ENCODE assay signal across 8 mouse cellular contexts in genomic region chr16:26104274-26104673, GRCm38 (mm10). TPM values are rescaled to one million over a fixed set of nuclear protein-coding genes. Genes with fewer than 3 reads are reported as not detected.
A peak's percentile ranks its signal among the peaks of the same experiment; 100 is the strongest.
DNase-seq lines count a peak whose midpoint lies in the region; ATAC-seq and TF ChIP-seq lines count a peak whose summit lies in the region.

No protein-coding gene starts in this region.

- peak overlapping the region; percentile 76 for H3K4me2 ChIP-seq in heart, embryonic 14.5 days (ENCODE audit: low read length)
- 0 out of 2 replicates have a peak overlapping the region, but pooled peaks have one; percentile 95 for H3K4me2 ChIP-seq in forebrain, embryonic 15.5 days (replicated peaks)
- peak overlapping the region; percentile 71 for H3K4me2 ChIP-seq in liver, postnatal 0 days (ENCODE audit: low read depth, low read length)

- intact Hi-C loops in gastrocnemius, postnatal 36 days (cut with DNase I): loop anchor here (10.0 kb wide), 2 partner anchors 49 to 139 kb away; no protein-coding TSS in a partner anchor

- ATAC-seq in heart, embryonic 14.5 days (ENCODE audit: insufficient number of reproducible peaks, insufficient read depth, low FRiP score, low read depth): no peak
- no peak for ATAC-seq in forebrain, embryonic 15.5 days (replicated peaks)
- ATAC-seq in liver, postnatal 0 days: no peak

- H3K4me1 ChIP-seq in heart, embryonic 14.5 days (ENCODE audit: control insufficient read depth in 2 of 2, insufficient read depth in 2 of 2, low read length in 2 of 2): peaks cover 6 to 28% of the 10 kb centered on the region in 2 experiments
- H3K4me1 ChIP-seq in brown adipose tissue, adult 24 weeks (ENCODE audit: control insufficient read depth, insufficient read depth, insufficient read length, low read length): no peaks in the 10 kb centered on the region
- H3K4me1 ChIP-seq in forebrain, embryonic 15.5 days: peaks cover 14% of the 10 kb centered on the region
- H3K4me1 ChIP-seq in liver, postnatal 0 days (ENCODE audit: insufficient read depth): 0 out of 2 replicates have a peak, but pooled peaks cover 4% of the 10 kb centered on the region

- DNase-seq in heart, adult 18-20 months: no peak
- no peak for DNase-seq in liver, postnatal 0 days
- no peak for DNase-seq in adrenal gland, postnatal 10 days
- DNase-seq in c-Kit-positive CD71-positive TER-119-positive erythroid progenitor cells, embryonic 14.5 days (ENCODE audit: low spot score): no peak
- no peak for DNase-seq in gastrocnemius, postnatal 36 days

- no peak for TF ChIP-seq EP300 in liver, postnatal 0 days (IDR thresholded peaks at IDR 0.05; ENCODE audit: low read depth)

- WGBS in heart, embryonic 14.5 days: 12% methylated on average over 4 of the region's 4 CpGs
- 48% methylated on average over 4 of the region's 4 CpGs for WGBS in forebrain, embryonic 15.5 days
- WGBS in liver, postnatal 0 days (ENCODE audit: insufficient replicate concordance): 40% methylated on average over 4 of the region's 4 CpGs

- peak overlapping the region; percentile 72 to 78 for H3K4me3 ChIP-seq in heart, embryonic 14.5 days (ENCODE audit: control insufficient read depth in 1 of 2, insufficient read depth in 1 of 2, low read depth in 1 of 2, low read length in 2 of 2)
- H3K4me3 ChIP-seq in brown adipose tissue, adult 24 weeks (ENCODE audit: insufficient read depth, low read depth, low read length): peak overlapping the region; percentile 10; the same call in 1 of the 2 replicates
- H3K4me3 ChIP-seq in forebrain, embryonic 15.5 days: no peak overlapping the region
- H3K4me3 ChIP-seq in liver, postnatal 0 days (ENCODE audit: low read depth, low read length): peak overlapping the region; percentile 52; the same call in 1 of the 2 replicates

- TF ChIP-seq CTCF in liver, postnatal 0 days (IDR thresholded peaks at IDR 0.05; ENCODE audit: low read depth): no peak

- peak overlapping the region; percentile 81 for H3K9ac ChIP-seq in heart, embryonic 14.5 days (ENCODE audit: low read length)
- H3K9ac ChIP-seq in forebrain, embryonic 15.5 days (replicated peaks): no peak overlapping the region
- H3K9ac ChIP-seq in liver, postnatal 0 days (replicated peaks): no peak overlapping the region

- H3K9me3 ChIP-seq in heart, embryonic 14.5 days (ENCODE audit: control insufficient read depth, low read length): no peaks in the 10 kb centered on the region
- no peaks in the 10 kb centered on the region for H3K9me3 ChIP-seq in forebrain, embryonic 15.5 days
- H3K9me3 ChIP-seq in liver, postnatal 0 days (ENCODE audit: low read length): no peaks in the 10 kb centered on the region

- H3K27ac ChIP-seq in heart, embryonic 14.5 days (replicated peaks in 1 of 2; ENCODE audit: control insufficient read depth in 1 of 2, insufficient read depth in 1 of 2, low read depth in 2 of 2, low read length in 2 of 2): peak overlapping the region; percentile 7 to 81; a peak in 2 of 4 replicates
- H3K27ac ChIP-seq in brown adipose tissue, adult 24 weeks (replicated peaks; ENCODE audit: low read depth, low read length): no peak overlapping the region
- no peak overlapping the region for H3K27ac ChIP-seq in forebrain, embryonic 15.5 days (replicated peaks)
- no peak overlapping the region for H3K27ac ChIP-seq in liver, postnatal 0 days (ENCODE audit: low read depth)

- no peaks in the 10 kb centered on the region for H3K36me3 ChIP-seq in heart, embryonic 14.5 days (ENCODE audit: control insufficient read depth, insufficient read depth, low read length)
- no peaks in the 10 kb centered on the region for H3K36me3 ChIP-seq in forebrain, embryonic 15.5 days
- no peaks in the 10 kb centered on the region for H3K36me3 ChIP-seq in liver, postnatal 0 days (replicated peaks; ENCODE audit: insufficient read depth, low read length)

- no peaks in the 10 kb centered on the region for H3K27me3 ChIP-seq in heart, embryonic 14.5 days (ENCODE audit: control insufficient read depth, insufficient read depth, low read length)
- 0 out of 2 replicates have a peak, but pooled peaks cover 4% of the 10 kb centered on the region for H3K27me3 ChIP-seq in forebrain, embryonic 15.5 days
- peaks cover 16% of the 10 kb centered on the region for H3K27me3 ChIP-seq in liver, postnatal 0 days (ENCODE audit: insufficient read depth, low read length)

RNA-seq across cellular contexts. Expression of gene P3h2, which starts 1.3 kb away (rescaled TPM):
- polyA plus RNA-seq in heart, embryonic 14.5 days (2014; fragmentation: Nextera tagmentation; extraction: Ambion mirVana): 9.5 and 9.8 TPM in 2 replicates
- total RNA-seq in heart, adult 18-20 months (2021): 1 to 10 TPM; 3.7 to 3.8 TPM
- polyA plus RNA-seq in brown adipose tissue, adult 24 weeks (2012; ENCODE audit: insufficient read depth, insufficient read length, missing spikeins): 1.2 and 1.7 TPM in 2 replicates
- polyA plus RNA-seq in forebrain, embryonic 15.5 days (2015; fragmentation: Nextera tagmentation; extraction: Ambion mirVana): 0.22 and 0.32 TPM in 2 replicates
- 0.40 and 0.71 TPM in 2 replicates for polyA plus RNA-seq in liver, postnatal 0 days (2015; fragmentation: Nextera tagmentation; extraction: Ambion mirVana)
- total RNA-seq in adrenal gland, postnatal 10 days (2021): 1 to 10 TPM; 4.7 to 5.0 TPM
- total RNA-seq in gastrocnemius, postnatal 36 days (2021): 1 to 10 TPM; 3.2 to 5.2 TPM

Comparison
In these comparisons a context has a peak if more than half of its experiments do, and no peak if none do; other contexts are left out.
1. H3K27ac ChIP-seq: peak in heart, embryonic 14.5 days (2 of 2); none in brown adipose tissue, adult 24 weeks (single experiment), forebrain, embryonic 15.5 days (single experiment) and liver, postnatal 0 days (single experiment).
2. Peak in every context shown above with its lines, with median percentiles within 50 percentile points of each other: H3K4me2 ChIP-seq.